Mouse (Mus musculus) CD8-positive naive resting alpha-beta T cell, adult 2 months (primary cell): ENCODE measurements around the gene Mfsd6.
A peak's percentile ranks its signal among the peaks of the same experiment; 100 is the strongest.

Experiments
- DNase-seq, 2 experiments: peaks; one replicate each; pipeline ENCODE4 v3.0.0; 2022; ENCODE audit warnings: low read depth in 2 of 2, low spot score in 2 of 2

The Mfsd6 gene

GRCm38 (mm10) chr1:52727056-52727900 lies at the start of gene Mfsd6:
Mfsd6 (minus strand) TSS chr1:52727462.
- peak; percentile 30 to 41 for DNase-seq

GRCm38 (mm10) chr1:52765176-52766111 lies 38.2 kb upstream of the Mfsd6 start:
- DNase-seq, result no peak

GRCm38 (mm10) chr1:52763894-52764809 lies 36.9 kb upstream of the Mfsd6 start:
- DNase-seq, result no peak

GRCm38 (mm10) chr1:52758174-52758573 lies 30.9 kb upstream of the Mfsd6 start:
- no peak for DNase-seq

- no peak for DNase-seq
These were observed 27.1 kb upstream of the Mfsd6 start for GRCm38 (mm10) chr1:52754331-52754730.

GRCm38 (mm10) chr1:52753828-52754227 lies 26.6 kb upstream of the Mfsd6 start:
- peak in 1 of 2 experiments; percentile 6 for DNase-seq

- no peak for DNase-seq
These were observed 25.4 kb upstream of the Mfsd6 start for GRCm38 (mm10) chr1:52752706-52753105.

- no peak for DNase-seq
These were observed 24.4 kb upstream of the Mfsd6 start for GRCm38 (mm10) chr1:52751634-52752033.

GRCm38 (mm10) chr1:52749978-52750377 lies 22.7 kb upstream of the Mfsd6 start:
- DNase-seq, result no peak

GRCm38 (mm10) chr1:52748260-52748659 lies 21.0 kb upstream of the Mfsd6 start:
- peak; percentile 63 to 72 for DNase-seq

GRCm38 (mm10) chr1:52742567-52742966 lies 15.3 kb upstream of the Mfsd6 start:
- DNase-seq, result no peak

GRCm38 (mm10) chr1:52734208-52734607 lies 6.9 kb upstream of the Mfsd6 start:
- no peak for DNase-seq

- no peak for DNase-seq
These were observed 3.0 kb upstream of the Mfsd6 start for GRCm38 (mm10) chr1:52730258-52730657.

- DNase-seq, result no peak
These were observed 1.7 kb upstream of the Mfsd6 start for GRCm38 (mm10) chr1:52728857-52729489.

- DNase-seq, result peak; percentile 46 to 52
These were observed 749 bp downstream of the Mfsd6 start for GRCm38 (mm10) chr1:52726371-52727055.

- no peak for DNase-seq
These were observed 4.7 kb downstream of the Mfsd6 start for GRCm38 (mm10) chr1:52722586-52722985.

- peak; percentile 6 to 57 for DNase-seq
These were observed 8.2 kb downstream of the Mfsd6 start for GRCm38 (mm10) chr1:52719096-52719495.

- DNase-seq, result no peak
These were observed 9.1 kb downstream of the Mfsd6 start for GRCm38 (mm10) chr1:52718068-52718748.

- DNase-seq, result no peak
These were observed 12.8 kb downstream of the Mfsd6 start for GRCm38 (mm10) chr1:52714451-52714850.
